Mouse (Mus musculus): ENCODE data around the gene Myo10. TPM values are rescaled to one million over a fixed set of nuclear protein-coding genes. Genes with fewer than 3 reads are reported as not detected.

Gene Myo10
- polyA plus RNA-seq, 1 experiment: 8.2 TPM

DNA sequence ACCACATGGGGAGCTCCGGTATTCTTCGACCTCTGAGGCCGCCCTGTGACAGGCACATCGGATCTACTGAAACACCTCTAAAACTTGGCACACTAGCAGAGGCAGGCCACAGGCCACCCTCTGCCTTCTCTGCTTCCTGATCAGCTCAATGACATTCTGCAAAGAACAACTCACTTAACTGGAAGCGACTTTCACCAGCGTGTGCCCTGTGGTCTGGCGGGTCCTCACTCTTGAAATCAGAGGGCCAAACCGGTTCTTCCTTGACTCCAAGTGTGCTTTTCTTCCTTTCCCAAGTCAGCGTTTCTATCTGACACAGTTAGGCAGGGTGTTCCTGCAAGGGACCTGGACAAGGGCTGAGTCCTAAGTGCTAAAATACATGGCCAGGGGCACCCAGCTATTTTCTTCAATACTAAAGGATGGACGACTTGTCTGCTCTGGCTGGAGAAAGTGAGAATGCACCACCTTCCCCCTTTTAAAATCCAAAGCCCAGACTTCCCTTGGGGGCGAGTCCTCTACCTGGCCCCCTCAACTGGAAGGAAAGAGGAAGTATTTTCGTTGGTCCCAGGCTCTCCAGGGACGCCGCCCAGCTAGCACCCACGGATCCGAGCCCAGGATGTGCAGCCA lies 220.2 kb downstream of the Myo10 start:
- H3K4me3 ChIP-seq (replicated peaks): peak overlapping the region; percentile 92
- TF ChIP-seq FLI1 (IDR thresholded peaks at IDR 0.05; ENCODE audit: low read length) (no peak), GATA1 (IDR thresholded peaks at IDR 0.05; ENCODE audit: borderline replicate concordance, low read length) (no peak)

DNA sequence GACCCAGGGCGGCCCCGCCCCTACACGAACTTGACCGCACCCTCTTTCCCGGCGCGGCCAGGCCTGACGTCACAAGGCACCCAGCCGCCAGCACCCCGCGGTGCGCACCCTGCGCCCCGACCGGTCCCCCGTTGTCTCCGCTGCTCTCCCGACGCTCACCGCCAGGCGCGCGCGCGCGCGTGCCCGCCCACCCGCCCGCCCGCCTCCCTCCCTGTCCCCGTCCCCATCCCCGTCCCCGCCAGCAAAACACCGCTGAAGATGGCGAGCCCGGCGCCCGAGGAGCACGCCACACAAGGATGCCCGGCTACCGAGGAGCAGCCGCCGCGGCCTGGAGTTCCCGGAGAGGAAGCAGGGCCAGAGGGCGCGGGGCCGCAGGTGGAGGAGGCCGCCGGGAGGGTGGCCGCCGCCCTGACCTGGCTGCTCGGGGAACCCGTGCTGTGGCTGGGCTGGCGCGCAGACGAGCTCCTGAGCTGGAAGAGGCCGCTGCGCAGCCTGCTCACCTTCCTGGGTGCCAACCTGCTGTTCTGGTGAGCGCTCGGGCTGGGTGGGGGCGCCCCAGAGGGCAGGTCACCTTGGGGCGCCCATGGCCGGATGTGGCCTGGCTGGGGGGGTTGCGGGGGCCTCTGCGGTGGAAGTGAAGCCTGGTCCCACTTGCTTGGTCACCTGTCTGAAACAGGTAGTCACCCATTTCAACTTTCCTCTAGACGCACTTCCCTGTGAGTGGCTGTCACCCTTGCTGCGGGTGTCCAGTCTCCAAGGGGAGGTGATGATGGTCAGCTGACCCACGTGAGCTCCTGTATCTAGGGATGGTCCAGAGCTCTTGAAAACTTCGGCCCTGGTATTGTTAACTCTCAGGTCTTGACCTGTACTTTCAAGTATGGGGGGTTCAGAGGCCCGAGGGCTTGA lies 221.0 kb downstream of the Myo10 start, which contains the start of gene Retreg1:
TSS of gene Retreg1 (plus strand) at position 95 of the 906 bp plus-strand sequence.
- H3K27me3 ChIP-seq (replicated peaks): peaks cover 40% of the 10 kb centered on the region
- H3K4me1 ChIP-seq: peaks cover 17% of the 10 kb centered on the region
- H3K9me3 ChIP-seq: peaks cover 5% of the 10 kb centered on the region; the same call in 1 of the 2 replicates
- H3K36me3 ChIP-seq (replicated peaks; ENCODE audit: low read length): no peaks in the 10 kb centered on the region
- peak within 1 kb of the TSS; percentile 92 for H3K4me3 ChIP-seq (replicated peaks)
- TF ChIP-seq GATA1 (IDR thresholded peaks at IDR 0.05; ENCODE audit: borderline replicate concordance, low read length) (no peak), FLI1 (IDR thresholded peaks at IDR 0.05; ENCODE audit: low read length) (no peak)

More for the DNA sequence above, 220.2 kb downstream of the Myo10 start:
- Histone ChIP-seq H3K4me1 (peaks cover 17% of the 10 kb centered on the region), H3K27me3 (replicated peaks) (peaks cover 40% of the 10 kb centered on the region), H3K36me3 (replicated peaks; ENCODE audit: low read length) (no peaks in the 10 kb centered on the region), H3K9me3 (peaks cover 4% of the 10 kb centered on the region)

DNA sequence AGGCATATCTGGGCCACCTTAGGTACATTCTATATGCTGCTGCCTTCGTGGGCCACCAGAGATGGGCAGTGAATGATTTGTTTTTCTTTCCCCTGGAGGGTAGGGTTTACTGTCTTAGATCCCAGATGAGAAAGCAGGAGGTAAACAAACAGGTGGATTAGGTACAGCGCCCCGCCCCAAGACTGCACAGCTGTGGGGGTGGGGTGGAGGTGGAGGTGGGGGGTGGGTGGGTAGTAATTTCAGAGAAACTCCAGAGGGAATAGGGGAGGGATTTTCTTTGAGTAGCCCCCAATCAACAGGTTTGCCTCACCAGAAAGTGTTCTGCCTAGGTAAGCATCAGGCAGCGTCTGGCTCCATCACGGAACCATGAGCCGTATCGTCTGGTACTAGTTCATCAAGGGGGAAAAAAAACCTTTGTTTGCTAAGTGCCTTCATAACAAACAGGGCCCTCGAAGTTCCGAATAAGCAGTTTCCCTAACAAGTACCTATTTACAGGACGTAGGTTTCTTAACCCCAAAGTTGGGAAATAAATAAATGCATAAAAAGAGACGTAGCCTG lies 221.8 kb downstream of the Myo10 start:
- Histone ChIP-seq H3K4me3 (replicated peaks) (peak overlapping the region; percentile 92), H3K27me3 (replicated peaks) (peaks cover 40% of the 10 kb centered on the region), H3K9me3 (peaks cover 5% of the 10 kb centered on the region; the same call in 1 of the 2 replicates), H3K4me1 (peaks cover 17% of the 10 kb centered on the region), H3K36me3 (replicated peaks; ENCODE audit: low read length) (no peaks in the 10 kb centered on the region)
- TF ChIP-seq FLI1 (IDR thresholded peaks at IDR 0.05; ENCODE audit: low read length): no peak
- TF ChIP-seq GATA1 (IDR thresholded peaks at IDR 0.05; ENCODE audit: borderline replicate concordance, low read length): no peak

DNA sequence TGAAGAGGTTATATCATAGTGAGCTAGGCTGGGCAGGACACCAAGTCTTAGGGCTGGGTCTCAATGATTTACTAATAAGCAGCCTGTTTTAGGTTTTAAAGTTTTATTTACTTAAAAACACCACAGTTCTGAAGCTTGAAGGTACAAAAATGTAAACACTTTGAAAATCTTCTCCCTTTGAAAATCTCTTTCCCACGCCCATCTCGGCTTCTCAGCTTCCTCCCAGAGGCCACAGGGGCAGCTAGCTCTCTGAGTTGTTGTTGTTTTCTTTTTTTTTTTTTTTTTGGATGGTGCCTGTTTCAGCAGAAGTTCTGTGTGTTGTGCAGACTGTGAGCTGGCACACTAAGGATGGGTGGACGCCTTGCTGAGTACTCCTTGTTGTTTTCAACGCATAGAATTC lies 222.4 kb downstream of the Myo10 start:
- no peak overlapping the region for H3K4me3 ChIP-seq (replicated peaks)
- TF ChIP-seq FLI1 (IDR thresholded peaks at IDR 0.05; ENCODE audit: low read length): no peak
- TF ChIP-seq GATA1 (IDR thresholded peaks at IDR 0.05; ENCODE audit: borderline replicate concordance, low read length): no peak
- H3K27me3 ChIP-seq (replicated peaks): peaks cover 38% of the 10 kb centered on the region
- H3K4me1 ChIP-seq: peaks cover 17% of the 10 kb centered on the region
- no peaks in the 10 kb centered on the region for H3K36me3 ChIP-seq (replicated peaks; ENCODE audit: low read length)
- H3K9me3 ChIP-seq: peaks cover 10% of the 10 kb centered on the region

DNA sequence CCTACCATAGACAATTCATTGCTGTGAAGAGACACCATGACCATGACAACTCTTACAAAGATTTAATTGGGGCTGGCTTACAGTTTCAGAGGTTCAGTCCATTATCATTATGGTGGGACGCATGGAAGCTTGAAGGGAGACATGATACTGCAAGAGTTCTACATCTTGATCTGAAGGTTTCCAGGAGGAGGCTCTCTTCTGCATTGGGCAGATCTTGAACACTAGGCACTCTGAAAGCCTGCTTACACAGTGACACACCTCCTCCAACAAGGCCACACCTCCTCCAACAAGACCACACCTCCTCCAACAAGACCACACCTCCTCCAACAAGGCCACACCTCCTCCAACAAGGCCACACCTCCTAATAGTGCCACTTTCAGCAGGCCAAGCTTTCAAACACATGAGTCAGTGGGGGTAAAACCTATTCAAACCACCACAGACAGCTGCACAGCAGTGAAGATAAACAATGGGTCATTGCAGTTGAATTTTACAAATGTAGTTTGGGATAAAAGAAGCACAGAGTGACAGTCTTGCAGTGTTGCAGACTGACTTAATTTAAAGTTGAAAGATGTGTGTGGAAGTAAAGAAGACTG lies 225.3 kb downstream of the Myo10 start:
- TF ChIP-seq FLI1 (IDR thresholded peaks at IDR 0.05; ENCODE audit: low read length) (no peak), GATA1 (IDR thresholded peaks at IDR 0.05; ENCODE audit: borderline replicate concordance, low read length) (no peak)
- Histone ChIP-seq H3K4me3 (replicated peaks) (no peak overlapping the region), H3K36me3 (replicated peaks; ENCODE audit: low read length) (peaks cover 3% of the 10 kb centered on the region), H3K9me3 (peaks cover 20% of the 10 kb centered on the region), H3K27me3 (replicated peaks) (peaks cover 19% of the 10 kb centered on the region), H3K4me1 (peaks cover 11% of the 10 kb centered on the region)

DNA sequence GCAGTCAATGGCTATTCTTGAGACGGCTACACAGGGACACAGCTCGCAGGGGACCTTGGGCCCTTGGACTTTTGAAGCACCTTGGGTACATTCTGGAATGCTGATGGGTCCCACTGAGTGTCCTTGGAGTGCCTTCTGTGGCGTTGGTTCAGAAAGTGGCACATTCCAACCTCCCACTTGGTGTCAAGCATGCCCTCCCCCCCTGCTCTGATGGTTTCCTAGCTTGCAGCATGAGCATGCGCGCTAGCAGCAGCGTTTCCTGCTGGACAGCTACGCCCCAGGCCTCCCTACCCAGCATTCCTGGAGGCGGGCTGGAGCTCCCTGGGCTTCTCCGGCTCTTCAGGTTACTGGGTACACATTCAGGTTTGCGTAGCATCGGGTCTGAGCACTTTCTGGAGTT lies 228.2 kb downstream of the Myo10 start:
- no peaks in the 10 kb centered on the region for H3K4me1 ChIP-seq

DNA sequence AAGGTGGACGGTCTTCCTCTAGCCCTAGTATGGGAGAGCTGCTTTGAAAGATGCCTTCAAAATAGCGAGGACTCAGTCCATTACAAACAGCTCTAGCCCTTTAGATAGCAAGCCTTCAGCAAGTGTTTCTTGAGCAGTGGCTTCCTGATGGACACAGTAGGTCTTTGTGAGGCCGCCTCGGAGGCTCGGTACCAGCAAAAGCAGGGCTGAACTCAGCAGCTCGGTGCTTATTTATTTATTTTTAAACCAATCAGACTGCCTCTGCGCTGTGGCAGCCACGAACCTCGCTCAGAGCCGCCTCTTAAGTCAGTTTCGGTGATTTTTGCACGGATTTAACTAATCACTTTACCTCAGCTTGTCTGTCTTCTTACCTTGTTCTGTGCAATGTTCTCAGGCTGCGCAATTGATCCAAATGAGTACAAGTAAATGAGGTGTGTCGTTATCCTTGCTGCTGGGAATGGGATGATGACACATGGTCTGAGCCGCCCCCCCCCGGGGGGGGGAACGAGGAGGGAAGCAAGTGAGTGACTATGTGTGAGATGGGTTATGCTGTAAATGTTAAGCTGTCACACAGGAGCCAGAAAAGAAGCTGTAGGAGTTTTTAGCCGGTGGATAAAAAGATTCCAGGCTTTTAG lies 232.1 kb downstream of the Myo10 start:
- TF ChIP-seq FLI1 (IDR thresholded peaks at IDR 0.05; ENCODE audit: low read length) (no peak), GATA1 (IDR thresholded peaks at IDR 0.05; ENCODE audit: borderline replicate concordance, low read length) (no peak)
- Histone ChIP-seq H3K27me3 (replicated peaks) (no peaks in the 10 kb centered on the region), H3K9me3 (peaks cover 14% of the 10 kb centered on the region), H3K4me3 (replicated peaks) (no peak overlapping the region), H3K36me3 (replicated peaks; ENCODE audit: low read length) (peaks cover 3% of the 10 kb centered on the region), H3K4me1 (peaks cover 3% of the 10 kb centered on the region; the same call in 1 of the 2 replicates)

More for the DNA sequence above, 228.2 kb downstream of the Myo10 start:
- TF ChIP-seq FLI1 (IDR thresholded peaks at IDR 0.05; ENCODE audit: low read length) (no peak), GATA1 (IDR thresholded peaks at IDR 0.05; ENCODE audit: borderline replicate concordance, low read length) (no peak)
- peaks cover 20% of the 10 kb centered on the region for H3K9me3 ChIP-seq
- peaks cover 3% of the 10 kb centered on the region for H3K36me3 ChIP-seq (replicated peaks; ENCODE audit: low read length)
- no peak overlapping the region for H3K4me3 ChIP-seq (replicated peaks)
- no peaks in the 10 kb centered on the region for H3K27me3 ChIP-seq (replicated peaks)

DNA sequence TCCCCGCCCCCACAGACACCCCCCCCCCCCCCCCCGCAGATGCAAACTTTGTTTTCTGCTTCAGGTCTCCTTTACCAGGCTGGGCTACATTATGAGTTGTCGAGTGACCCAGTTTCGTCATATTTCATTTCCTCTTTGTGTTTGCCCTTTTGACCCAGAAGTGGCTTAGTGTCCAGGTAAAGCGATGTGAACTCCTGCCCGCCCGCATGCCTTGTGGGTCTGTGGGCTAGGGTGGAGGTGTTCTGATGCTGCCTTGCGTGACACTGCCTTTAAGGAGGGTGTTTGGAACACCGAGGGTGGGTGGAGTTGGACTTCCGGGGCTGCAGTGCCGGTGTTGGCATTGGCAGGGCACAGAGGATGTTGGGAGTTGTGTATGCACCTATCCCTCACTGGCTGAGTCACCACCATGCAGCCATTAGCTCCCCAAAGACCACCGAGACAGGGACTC lies 236.3 kb downstream of the Myo10 start:
- peaks cover 3% of the 10 kb centered on the region; the same call in 1 of the 2 replicates for H3K4me1 ChIP-seq
- no peaks in the 10 kb centered on the region for H3K36me3 ChIP-seq (replicated peaks; ENCODE audit: low read length)
- no peaks in the 10 kb centered on the region for H3K27me3 ChIP-seq (replicated peaks)
- H3K9me3 ChIP-seq: no peaks in the 10 kb centered on the region
- no peak for TF ChIP-seq FLI1 (IDR thresholded peaks at IDR 0.05; ENCODE audit: low read length)
- TF ChIP-seq GATA1 (IDR thresholded peaks at IDR 0.05; ENCODE audit: borderline replicate concordance, low read length): no peak
- H3K4me3 ChIP-seq (replicated peaks): no peak overlapping the region

DNA sequence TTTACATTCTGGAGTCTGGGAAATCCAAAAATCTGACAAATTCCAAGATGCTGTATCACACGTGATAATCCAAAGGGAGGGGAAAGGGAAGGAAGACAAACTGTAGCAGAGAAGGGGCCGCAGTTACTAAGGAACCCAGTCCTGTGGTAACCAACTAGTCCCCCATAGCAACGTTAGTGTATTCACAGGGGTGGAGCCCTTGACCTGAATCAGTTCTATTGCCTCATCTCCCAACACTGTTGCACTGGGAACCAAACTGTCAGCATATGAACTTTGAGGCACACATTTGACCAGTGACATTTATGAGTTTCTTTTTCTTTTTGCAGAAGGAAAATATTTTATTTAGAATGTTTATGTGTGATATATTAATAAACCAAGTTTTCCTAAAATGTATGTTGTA lies 237.1 kb downstream of the Myo10 start:
- TF ChIP-seq GATA1 (IDR thresholded peaks at IDR 0.05; ENCODE audit: borderline replicate concordance, low read length) (no peak), FLI1 (IDR thresholded peaks at IDR 0.05; ENCODE audit: low read length) (no peak)
- Histone ChIP-seq H3K4me1 (peaks cover 3% of the 10 kb centered on the region; the same call in 1 of the 2 replicates), H3K36me3 (replicated peaks; ENCODE audit: low read length) (no peaks in the 10 kb centered on the region), H3K9me3 (peaks cover 5% of the 10 kb centered on the region; the same call in 1 of the 2 replicates), H3K27me3 (replicated peaks) (peaks cover 3% of the 10 kb centered on the region), H3K4me3 (replicated peaks) (no peak overlapping the region)
